Mouse (Mus musculus) embryonic facial prominence, embryonic 13.5 days (tissue): ENCODE results near the gene Acsbg2. TPM values are rescaled to one million over a fixed set of nuclear protein-coding genes. Genes with fewer than 3 reads are reported as not detected.

Experiments
- ATAC-seq: fragments of 200-750 bp; cut with Nextera tagmentation; 2 replicates; pipeline ENCODE4 v1.8.0; 2017; ENCODE audit warnings: low read depth; ENCODE audit not compliant: insufficient number of reproducible peaks, insufficient read depth, low FRiP score, low TSS enrichment
- H3K27ac ChIP-seq: fragments of 300-500 bp; sonication (generic); 2 replicates; pipeline ENCODE4 v1.5.1; 2015; ENCODE audit warnings: moderate library complexity, mild to moderate bottlenecking, inconsistent platforms
- H3K27me3 ChIP-seq: fragments of 300-500 bp; sonication (generic); 2 replicates; pipeline ENCODE4 v1.6.1; 2015; ENCODE audit warnings: mild to moderate bottlenecking, inconsistent platforms
- H3K36me3 ChIP-seq: fragments of 300-500 bp; sonication (generic); 2 replicates; pipeline ENCODE4 v1.6.1; 2015; ENCODE audit warnings: mild to moderate bottlenecking, inconsistent platforms
- H3K4me1 ChIP-seq: fragments of 300-500 bp; sonication (generic); 2 replicates; pipeline ENCODE4 v1.6.1; 2015; ENCODE audit warnings: inconsistent platforms
- H3K4me2 ChIP-seq: fragments of 300-500 bp; sonication (generic); 2 replicates; pipeline ENCODE4 v1.6.1; 2015; ENCODE audit warnings: moderate library complexity, mild to moderate bottlenecking, inconsistent platforms
- H3K4me3 ChIP-seq: fragments of 300-500 bp; sonication (generic); 2 replicates; pipeline ENCODE4 v1.5.1; 2015; ENCODE audit warnings: mild to moderate bottlenecking, inconsistent platforms
- H3K9ac ChIP-seq: fragments of 300-500 bp; sonication (generic); 2 replicates; pipeline ENCODE4 v1.6.1; 2015; ENCODE audit warnings: mild to moderate bottlenecking, inconsistent platforms
- H3K9me3 ChIP-seq: fragments of 300-500 bp; sonication (generic); 2 replicates; pipeline ENCODE4 v1.6.1; 2016; ENCODE audit warnings: inconsistent platforms
- WGBS: fragments of 180-500 bp; shearing (Covaris S2); methylation state at CpG from one replicate; pipeline ENCODE4 v1.1.7; 2015; ENCODE audit warnings: mixed read lengths; 5-methylcytosine and 5-hydroxymethylcytosine counted together
- polyA plus RNA-seq: library from polyadenylated mRNA; unstranded; fragments of >200 nt; fragmentation: Nextera tagmentation; extraction: Ambion mirVana; gene quantifications from 2 replicates; pipeline ENCODE4 v1.2.1, GENCODE M21; 2015

Gene Acsbg2
- polyA plus RNA-seq, 1 experiment from 2014 or later = not detected

DNA sequence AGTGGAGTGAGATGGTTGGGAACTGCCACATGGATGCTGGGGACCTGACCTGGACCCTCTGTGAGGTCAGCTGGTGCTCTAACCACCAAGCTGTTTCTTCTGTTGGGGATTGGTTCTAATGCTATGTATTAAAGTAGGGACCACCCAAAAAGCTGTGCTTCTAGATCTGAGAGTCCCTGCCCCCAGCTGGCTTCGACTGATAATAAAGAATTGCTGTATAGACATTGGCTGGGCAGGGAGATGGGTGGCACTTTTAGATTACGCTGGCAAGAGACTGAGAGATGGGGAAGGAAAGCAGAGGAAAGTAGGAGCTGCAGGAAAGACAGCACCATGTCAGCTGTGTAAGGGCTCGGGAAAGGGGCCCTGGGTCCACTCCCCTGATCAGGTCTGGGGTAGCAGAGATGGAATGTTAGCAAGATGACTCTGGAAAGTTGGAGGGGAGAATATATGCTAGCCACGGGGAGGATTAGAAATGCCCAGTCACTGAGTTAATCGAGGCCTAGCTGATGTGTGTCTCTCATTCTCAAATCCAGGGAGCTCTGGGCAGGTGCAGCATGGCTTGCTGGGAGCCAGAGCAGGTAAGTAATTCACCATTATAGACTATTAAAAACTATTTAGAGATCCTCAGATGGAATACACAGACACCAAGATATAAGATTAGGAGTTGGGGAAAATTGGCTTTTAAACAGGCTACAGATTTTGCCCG is 80.5 kb downstream of the Acsbg2 start:
- no peak for ATAC-seq
- H3K27ac ChIP-seq = no peak overlapping the region
- no peaks in the 10 kb centered on the region for H3K27me3 ChIP-seq
- no peaks in the 10 kb centered on the region for H3K9me3 ChIP-seq
- H3K36me3 ChIP-seq = no peaks in the 10 kb centered on the region
- WGBS = 66% methylated on average over 6 of the region's 6 CpGs
- no peak overlapping the region for H3K4me3 ChIP-seq
- H3K9ac ChIP-seq = no peak overlapping the region
- H3K4me1 ChIP-seq = no peaks in the 10 kb centered on the region
- no peak overlapping the region for H3K4me2 ChIP-seq

Other genes with a start within 250 kb of the Acsbg2 start
- gene Lonp1, start 247.6 kb downstream of the Acsbg2 start, polyA plus RNA-seq = 50.9 and 53.7 TPM in 2 replicates
- gene Catsperd, start 246.3 kb downstream of the Acsbg2 start, polyA plus RNA-seq = 0.66 and 0.94 TPM in 2 replicates
- gene Ranbp3, start 201.2 kb downstream of the Acsbg2 start, polyA plus RNA-seq = 98.4 and 105 TPM in 2 replicates
- 397 and 420 TPM in 2 replicates for gene Ndufa11, start 156.7 kb downstream of the Acsbg2 start, polyA plus RNA-seq
- gene Vmac, start 156.4 kb downstream of the Acsbg2 start, polyA plus RNA-seq = 19.2 and 24.6 TPM in 2 replicates
- gene Nrtn, start 116.9 kb downstream of the Acsbg2 start, polyA plus RNA-seq = 17.7 and 18.4 TPM in 2 replicates
- 40.5 and 46.5 TPM in 2 replicates for gene Dus3l, start 109.7 kb downstream of the Acsbg2 start, polyA plus RNA-seq
- gene Prr22, start 104.2 kb downstream of the Acsbg2 start, polyA plus RNA-seq = 1.2 and 1.7 TPM in 2 replicates
- 4.5 and 5.2 TPM in 2 replicates for gene Rfx2, start 43.4 kb downstream of the Acsbg2 start, polyA plus RNA-seq
- 0.34 and 0.42 TPM in 2 replicates for gene 1700061G19Rik, start 1.0 kb upstream of the Acsbg2 start, polyA plus RNA-seq
- gene Mllt1, start 61.0 kb upstream of the Acsbg2 start, polyA plus RNA-seq = 65.4 and 71.0 TPM in 2 replicates
- gene Acer1, start 107.7 kb upstream of the Acsbg2 start, polyA plus RNA-seq = 0.17 and 0.25 TPM in 2 replicates
- gene Clpp, start 115.9 kb upstream of the Acsbg2 start, polyA plus RNA-seq = 149 and 160 TPM in 2 replicates
- 36.2 and 42.0 TPM in 2 replicates for gene Alkbh7, start 122.9 kb upstream of the Acsbg2 start, polyA plus RNA-seq
- 0.87 TPM in 1 of 2 replicates, not detected in the other for gene Pspn, start 125.6 kb upstream of the Acsbg2 start, polyA plus RNA-seq
- gene Gtf2f1, start 136.8 kb upstream of the Acsbg2 start, polyA plus RNA-seq = 65.5 and 71.3 TPM in 2 replicates
- 0.24 and 0.59 TPM in 2 replicates for gene Gm17949, start 137.0 kb upstream of the Acsbg2 start, polyA plus RNA-seq
- gene Khsrp, start 157.1 kb upstream of the Acsbg2 start, polyA plus RNA-seq = 45.7 and 49.8 TPM in 2 replicates
- not detected in 2 replicates for gene Slc25a41, start 167.2 kb upstream of the Acsbg2 start, polyA plus RNA-seq
- gene Crb3, start 184.7 kb upstream of the Acsbg2 start, polyA plus RNA-seq = 7.3 and 7.9 TPM in 2 replicates
- gene Slc25a23, start 185.4 kb upstream of the Acsbg2 start, polyA plus RNA-seq = 9.1 TPM in 2 replicates
- 1.6 and 2.4 TPM in 2 replicates for gene Dennd1c, start 204.1 kb upstream of the Acsbg2 start, polyA plus RNA-seq
- 9.4 and 10.3 TPM in 2 replicates for gene Tubb4a, start 213.3 kb upstream of the Acsbg2 start, polyA plus RNA-seq
- 7.9 and 8.2 TPM in 2 replicates for gene Tnfsf9, start 230.9 kb upstream of the Acsbg2 start, polyA plus RNA-seq